Mouse (Mus musculus) ES-Bruce4 (cell line): ENCODE data around the gene Olfr1102.

Source experiments
- EP300 ChIP-seq: IDR thresholded peaks from 2 replicates; pipeline ENCODE4 v1.6.1; 2011; ENCODE audit warnings: low read depth, low read length; ENCODE audit not compliant: insufficient read depth
- POLR2A ChIP-seq: IDR thresholded peaks from one replicate; pipeline ENCODE4 v1.8.1; 2011; ENCODE audit warnings: low read length; ENCODE audit not compliant: insufficient read depth

DNA sequence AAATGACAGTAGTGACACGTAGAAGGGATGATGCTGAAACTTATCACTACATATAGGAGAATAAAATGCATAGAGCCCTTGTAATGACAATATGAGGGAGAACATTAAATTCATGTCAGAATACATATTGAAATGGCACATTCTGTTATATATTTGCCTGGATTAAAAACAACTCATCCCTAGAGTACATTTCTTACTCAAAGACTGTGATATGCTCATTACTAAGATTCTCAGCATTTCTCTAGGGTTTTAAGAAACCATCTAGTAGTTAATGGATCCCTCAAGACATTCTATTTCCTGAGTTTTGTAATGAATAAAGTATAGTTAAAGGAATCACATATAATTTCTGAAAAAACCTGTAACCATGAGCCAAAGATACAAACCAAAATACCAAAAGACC, 54.0 kb downstream of the Olfr1102 start, which contains the start of gene Olfr1106:
- no peak for TF ChIP-seq POLR2A
- no peak for TF ChIP-seq EP300
